Mouse (Mus musculus) heart, adult 2 months (tissue): ENCODE measurements at regions not wholly inside any gene's neighbourhood (a gene's known extent, or its start where the extent isn't known, plus 50 kb on each side); places are given as distances from the start of the nearest gene placed in this dataset.
"Not testable (repeated sequence)": the region's sequence is repeated elsewhere in the genome, so short reads cannot be mapped to it uniquely, and the experiment has no call there.

ENCODE experiments used
- DNase-seq, 2 experiments: peaks; one replicate each; pipeline ENCODE4 v3.0.0; 2021
- H3K27ac ChIP-seq: fragments of 200-600 bp; 2 replicates; pipeline ENCODE4 v1.8.1; 2022
- H3K27me3 ChIP-seq: fragments of 200-500 bp; 2 replicates; pipeline ENCODE4 v1.6.1; 2012; ENCODE audit warnings: mild to moderate bottlenecking, low read length, inconsistent platforms, mixed read lengths; ENCODE audit not compliant: control insufficient read depth, insufficient read depth
- H3K36me3 ChIP-seq: fragments of 200-500 bp; 2 replicates; pipeline ENCODE4 v1.6.1; 2012; ENCODE audit warnings: low read length, inconsistent platforms; ENCODE audit not compliant: control insufficient read depth, insufficient read depth
- H3K4me1 ChIP-seq: fragments of 200-500 bp; 2 replicates; pipeline ENCODE4 v1.6.1; 2011; ENCODE audit warnings: low read length; ENCODE audit not compliant: control insufficient read depth, insufficient read depth
- H3K4me3 ChIP-seq: fragments of 200-600 bp; 2 replicates; pipeline ENCODE4 v1.8.1; 2022
- H3K79me2 ChIP-seq: fragments of 200-500 bp; replicated peaks from 2 replicates; pipeline ENCODE4 v1.6.1; 2012; ENCODE audit warnings: mild to moderate bottlenecking, inconsistent platforms, low read length, moderate library complexity, mixed read lengths; ENCODE audit not compliant: control insufficient read depth, insufficient read depth
- H3K9ac ChIP-seq: fragments of 200-500 bp; 2 replicates; pipeline ENCODE4 v1.6.1; 2012; ENCODE audit warnings: low read depth, mild to moderate bottlenecking, control low read depth, inconsistent platforms, low read length, mixed read lengths
- CTCF ChIP-seq: fragments of 200-600 bp; IDR thresholded peaks from 2 replicates; pipeline ENCODE4 v1.8.1; 2022; ENCODE audit warnings: antibody characterized with exemption, mild to moderate bottlenecking, moderate library complexity
- EP300 ChIP-seq: fragments of 200-500 bp; IDR thresholded peaks from 2 replicates; pipeline ENCODE4 v1.6.1; 2011; ENCODE audit warnings: low read depth, low read length, control low read depth; ENCODE audit not compliant: insufficient read depth
- POLR2A ChIP-seq: fragments of 200-500 bp; IDR thresholded peaks from 2 replicates; pipeline ENCODE4 v1.6.1; 2011; ENCODE audit warnings: mild to moderate bottlenecking, low read depth, low read length, control low read depth; ENCODE audit not compliant: insufficient read depth
- WGBS: fragments of 180-500 bp; shearing (Covaris S2); methylation state at CpG from one replicate; pipeline ENCODE4 v1.1.7; 2018; 5-methylcytosine and 5-hydroxymethylcytosine counted together
- intact Hi-C: fragments of 180-260 bp; cut with DNase I; formaldehyde crosslinking; loops from one replicate; pipeline ENCODE4 v1.15.1; 2025

DNA sequence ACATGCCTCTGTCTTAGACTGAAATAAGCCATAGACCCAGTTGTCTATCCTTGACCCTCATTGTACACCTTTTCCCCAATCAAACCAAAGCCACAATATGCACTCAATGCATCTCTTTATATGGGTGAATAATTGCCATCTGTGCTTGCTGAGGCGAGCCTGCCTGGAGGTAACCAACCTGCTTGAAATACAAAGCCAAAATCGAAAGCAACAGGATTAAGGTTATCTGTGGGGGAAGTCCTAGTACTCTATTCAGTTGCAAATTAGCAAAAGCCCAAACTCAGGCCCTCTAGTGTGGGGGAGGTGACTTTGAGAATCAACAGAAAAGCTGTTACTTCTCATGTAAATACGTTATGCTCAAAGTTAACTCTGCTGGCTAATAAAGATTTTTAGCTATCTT, 246.2 kb upstream of the Fundc1 start:
- no peak overlapping the region for H3K9ac ChIP-seq
- H3K4me3 ChIP-seq: no peak overlapping the region
- TF ChIP-seq CTCF (no peak), POLR2A (no peak), EP300 (no peak)
- no peaks in the 10 kb centered on the region for H3K27me3 ChIP-seq
- intact Hi-C loops: no loop called here
- WGBS: 51% methylated on average over 3 of the region's 3 CpGs
- no peak for DNase-seq
- no peaks in the 10 kb centered on the region for H3K79me2 ChIP-seq
- no peaks in the 10 kb centered on the region for H3K36me3 ChIP-seq
- no peaks in the 10 kb centered on the region for H3K4me1 ChIP-seq
- H3K27ac ChIP-seq: no peak overlapping the region

- no peak overlapping the region for H3K27ac ChIP-seq
- 76% methylated on average over 3 of the region's 3 CpGs for WGBS
- H3K36me3 ChIP-seq: no peaks in the 10 kb centered on the region
- H3K4me1 ChIP-seq: no peaks in the 10 kb centered on the region
- no peak overlapping the region for H3K4me3 ChIP-seq
- intact Hi-C loops: no loop called here
- no peaks in the 10 kb centered on the region for H3K27me3 ChIP-seq
- no peaks in the 10 kb centered on the region for H3K79me2 ChIP-seq
- H3K9ac ChIP-seq: no peak overlapping the region
- TF ChIP-seq CTCF: no peak
- no peak for TF ChIP-seq POLR2A
- TF ChIP-seq EP300: no peak
- DNase-seq: no peak
These were observed 245.5 kb upstream of the Fundc1 start for GRCm38 (mm10) chrX:17817651-17818050.

DNA sequence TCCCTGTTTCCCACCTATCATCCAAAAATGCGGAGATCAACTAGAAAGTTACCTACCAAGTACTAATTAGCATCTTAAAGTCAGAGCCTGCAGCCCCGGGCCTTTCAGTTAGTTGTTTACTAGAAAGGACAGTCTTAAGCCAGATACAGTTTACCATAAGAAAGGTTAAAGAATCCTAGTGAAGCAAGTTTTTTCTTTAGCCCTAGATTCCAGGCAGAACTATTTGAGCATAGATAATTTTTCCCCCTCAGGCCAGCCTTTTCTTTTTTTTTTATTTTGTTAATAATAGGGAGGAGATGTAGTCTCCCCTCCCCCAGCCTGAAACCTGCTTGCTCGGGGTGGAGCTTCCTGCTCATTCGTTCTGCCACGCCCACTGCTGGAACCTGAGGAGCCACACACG, 215.9 kb upstream of the Fundc1 start:
- H3K4me3 ChIP-seq, H3K79me2 ChIP-seq, H3K36me3 ChIP-seq, H3K27me3 ChIP-seq, H3K4me1 ChIP-seq, H3K27ac ChIP-seq, H3K9ac ChIP-seq, intact Hi-C loops, DNase-seq: not testable (repeated sequence)
- 86% methylated on average over 1 of the region's 6 CpGs for WGBS

DNA sequence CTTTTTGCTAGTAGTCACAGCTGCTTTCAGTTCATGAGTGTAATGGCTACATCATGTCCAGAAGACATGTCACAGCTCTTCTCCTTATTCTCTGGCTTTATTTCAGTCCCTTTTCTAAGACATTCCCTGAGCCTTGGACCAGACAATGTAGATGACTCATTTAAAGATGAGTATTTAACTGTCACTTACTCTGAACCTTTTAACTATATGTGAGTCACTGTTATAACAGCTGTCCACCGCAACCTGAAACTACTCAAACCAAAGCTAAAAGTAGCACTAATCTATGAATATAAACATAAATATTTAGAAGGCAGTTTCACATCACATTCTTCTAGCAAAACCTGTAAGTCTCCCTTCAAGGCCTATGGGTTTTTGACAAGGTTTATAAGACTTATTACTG, 203.8 kb upstream of the Fundc1 start:
- 100% methylated on average over 1 of the region's 1 CpGs for whole genome bisulfite sequencing
- Histone ChIP-seq H3K27me3 (no peaks in the 10 kb centered on the region), H3K9ac (no peak overlapping the region), H3K79me2 (no peaks in the 10 kb centered on the region), H3K4me3 (no peak overlapping the region), H3K27ac (no peak overlapping the region), H3K4me1 (no peaks in the 10 kb centered on the region), H3K36me3 (no peaks in the 10 kb centered on the region)
- no peak for DNase-seq
- intact Hi-C loops: no loop called here
- no peak for TF ChIP-seq POLR2A
- no peak for TF ChIP-seq EP300
- TF ChIP-seq CTCF: no peak

DNA sequence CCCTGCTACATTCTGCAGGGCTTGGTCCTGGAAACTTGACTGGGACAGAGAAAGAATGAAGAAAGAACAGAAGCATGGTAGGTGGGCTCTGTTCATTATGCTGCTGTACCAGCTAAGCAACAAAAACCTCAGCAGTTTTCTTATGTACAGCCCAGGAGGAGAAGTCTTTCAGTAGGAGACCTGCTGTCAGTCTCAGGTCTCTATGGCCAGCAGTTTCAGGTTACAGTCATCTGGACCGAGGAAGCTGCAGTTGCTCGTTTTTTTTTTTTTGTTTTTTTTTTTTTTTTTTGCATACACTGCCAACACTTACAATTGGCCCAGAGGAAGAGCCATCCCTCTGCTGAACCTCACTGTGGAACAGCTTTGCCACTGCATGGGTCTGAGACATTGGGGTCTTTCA, 180.7 kb upstream of the Fundc1 start:
- TF ChIP-seq EP300 (no peak), POLR2A (no peak)
- Histone ChIP-seq H3K4me3 (no peak overlapping the region), H3K79me2 (no peaks in the 10 kb centered on the region), H3K27ac (no peak overlapping the region), H3K36me3 (no peaks in the 10 kb centered on the region), H3K9ac (no peak overlapping the region), H3K27me3 (no peaks in the 10 kb centered on the region), H3K4me1 (no peaks in the 10 kb centered on the region)
- no peak for DNase-seq
- intact Hi-C loops: no loop called here
- WGBS: 22% methylated on average over 2 of the region's 2 CpGs

- 74% methylated on average over 5 of the region's 5 CpGs for WGBS
- TF ChIP-seq POLR2A (no peak), CTCF (no peak), EP300 (no peak)
- DNase-seq: no peak
These were observed 179.3 kb upstream of the Fundc1 start for GRCm38 (mm10) chrX:17751466-17751865.

DNA sequence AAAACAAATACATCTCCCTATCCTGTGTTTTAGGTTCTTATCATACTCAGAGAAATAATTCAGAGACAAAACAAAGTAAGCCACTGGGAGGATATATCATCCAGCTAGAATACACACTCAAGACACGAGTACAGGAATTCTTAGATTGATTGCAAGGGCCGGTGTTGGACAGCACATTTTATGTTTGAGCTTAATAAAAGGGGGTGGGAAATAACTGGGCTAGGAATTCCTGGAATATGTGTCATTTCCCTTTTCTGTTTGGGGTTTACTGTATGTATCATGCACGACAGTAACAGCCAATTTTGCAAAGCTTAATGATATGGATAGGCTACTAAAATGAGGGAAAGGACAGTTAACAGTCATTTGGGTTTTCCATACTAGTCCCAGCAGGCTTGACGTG, 158.1 kb upstream of the Fundc1 start:
- no peak for TF ChIP-seq POLR2A
- TF ChIP-seq EP300: no peak
- no peak for TF ChIP-seq CTCF
- no peak overlapping the region for H3K27ac ChIP-seq
- no peaks in the 10 kb centered on the region for H3K27me3 ChIP-seq
- no peaks in the 10 kb centered on the region for H3K4me1 ChIP-seq
- no peak for DNase-seq
- no peaks in the 10 kb centered on the region for H3K36me3 ChIP-seq
- intact Hi-C loops: no loop called here
- 36% methylated on average over 4 of the region's 4 CpGs for WGBS
- no peak overlapping the region for H3K9ac ChIP-seq
- H3K4me3 ChIP-seq: no peak overlapping the region
- no peaks in the 10 kb centered on the region for H3K79me2 ChIP-seq

More at GRCm38 (mm10) chrX:17751466-17751865, 179.3 kb upstream of the Fundc1 start:
- H3K4me3 ChIP-seq: no peak overlapping the region
- H3K9ac ChIP-seq: no peak overlapping the region
- H3K79me2 ChIP-seq: no peaks in the 10 kb centered on the region
- H3K27ac ChIP-seq: no peak overlapping the region
- H3K36me3 ChIP-seq: no peaks in the 10 kb centered on the region
- no peaks in the 10 kb centered on the region for H3K27me3 ChIP-seq
- intact Hi-C loops: no loop called here
- H3K4me1 ChIP-seq: no peaks in the 10 kb centered on the region
